Mouse (Mus musculus) brain, embryonic 14.5 days (tissue): ENCODE measurements around the gene Gopc.

Experiments used
- CTCF ChIP-seq: fragments of 200-500 bp; IDR thresholded peaks from 2 replicates; pipeline ENCODE4 v1.5.1; 2012; ENCODE audit warnings: inconsistent platforms, mild to moderate bottlenecking, moderate library complexity, borderline replicate concordance; ENCODE audit not compliant: insufficient read depth, insufficient read length; ENCODE audit errors: extremely low read depth
- POLR2A ChIP-seq: fragments of 200-500 bp; IDR thresholded peaks from 2 replicates; pipeline ENCODE4 v1.6.1; 2012; ENCODE audit warnings: mild to moderate bottlenecking, inconsistent platforms, borderline replicate concordance; ENCODE audit not compliant: poor library complexity, insufficient read depth, insufficient read length, severe bottlenecking; ENCODE audit errors: extremely low read depth

DNA sequence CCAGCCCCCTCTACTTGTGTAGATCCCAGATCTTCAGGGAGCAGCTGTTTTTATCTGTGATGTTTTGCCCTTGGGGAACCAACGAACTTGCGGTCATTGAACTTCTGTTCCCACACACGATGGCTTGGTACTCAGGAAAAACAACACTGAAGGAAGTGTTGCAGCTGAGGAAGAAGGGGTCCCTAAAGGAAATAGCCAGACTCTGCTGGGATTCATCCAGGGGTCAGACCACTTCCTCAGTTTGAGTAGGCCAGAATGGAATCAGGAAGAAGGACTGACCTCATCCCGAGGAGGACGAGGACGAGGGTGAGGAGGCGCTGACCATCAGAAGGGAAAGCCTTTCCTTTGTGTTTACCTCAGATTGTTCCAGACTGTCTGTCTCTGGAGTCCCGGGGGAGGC lies 72.7 kb downstream of the Gopc start:
- TF ChIP-seq POLR2A (no peak), CTCF (no peak)
